Mouse (Mus musculus) kidney, embryonic 14.5 days (tissue): Measurements from ENCODE around the gene Aplnr. TPM values are rescaled to one million over a fixed set of nuclear protein-coding genes. Genes with fewer than 3 reads are reported as not detected.

Source experiments
- ATAC-seq: fragments of 200-750 bp; cut with Nextera tagmentation; 2 replicates; pipeline ENCODE4 v1.8.0; 2017; ENCODE audit warnings: moderate number of reproducible peaks, mild to moderate bottlenecking, moderate TSS enrichment, moderate library complexity; ENCODE audit not compliant: low FRiP score, low TSS enrichment
- H3K27ac ChIP-seq: fragments of 300-500 bp; sonication (generic); 2 replicates; pipeline ENCODE4 v1.5.1; 2014; ENCODE audit warnings: low read depth, mild to moderate bottlenecking, low read length, moderate library complexity, mixed read lengths
- H3K27me3 ChIP-seq: fragments of 300-500 bp; sonication (generic); 2 replicates; pipeline ENCODE4 v1.6.1; 2014; ENCODE audit warnings: mild to moderate bottlenecking, low read length; ENCODE audit not compliant: control insufficient read depth, insufficient read depth
- H3K36me3 ChIP-seq: fragments of 300-500 bp; sonication (generic); 2 replicates; pipeline ENCODE4 v1.6.1; 2014; ENCODE audit warnings: low read length, mixed read lengths; ENCODE audit not compliant: control insufficient read depth, insufficient read depth
- H3K4me1 ChIP-seq: fragments of 300-500 bp; sonication (generic); 2 replicates; pipeline ENCODE4 v1.6.1; 2014; ENCODE audit warnings: low read length, mixed read lengths; ENCODE audit not compliant: control insufficient read depth, insufficient read depth
- H3K4me2 ChIP-seq: fragments of 300-500 bp; sonication (generic); replicated peaks from 2 replicates; pipeline ENCODE4 v1.6.1; 2014; ENCODE audit warnings: low read depth, mild to moderate bottlenecking, low read length
- H3K4me3 ChIP-seq: fragments of 300-500 bp; sonication (generic); 2 replicates; pipeline ENCODE4 v1.5.1; 2014; ENCODE audit warnings: mild to moderate bottlenecking, low read length
- H3K9ac ChIP-seq: fragments of 300-500 bp; sonication (generic); 2 replicates; pipeline ENCODE4 v1.6.1; 2014; ENCODE audit warnings: low read depth, mild to moderate bottlenecking, low read length, moderate library complexity
- H3K9me3 ChIP-seq: fragments of 300-500 bp; sonication (generic); 2 replicates; pipeline ENCODE4 v1.6.1; 2016; ENCODE audit warnings: low read length; ENCODE audit not compliant: control insufficient read depth
- WGBS: fragments of 180-500 bp; shearing (Covaris S2); extraction: QIAGEN DNeasy Blood & Tissue Kit; methylation state at CpG from one replicate; pipeline ENCODE4 v1.1.7; 2014; 5-methylcytosine and 5-hydroxymethylcytosine counted together
- polyA plus RNA-seq: library from polyadenylated mRNA; unstranded; fragments of >200 nt; fragmentation: Nextera tagmentation; extraction: Ambion mirVana; gene quantifications from 2 replicates; pipeline ENCODE4 v1.2.1, GENCODE M21; 2014

The Aplnr gene
- polyA plus RNA-seq, 1 experiment from 2014 or later, result 67.7 TPM

GRCm38 (mm10) chr2:85131724-85132123, 4.3 kb upstream of the Aplnr start:
- no peak overlapping the region for H3K4me2 ChIP-seq
- no peak overlapping the region for H3K27ac ChIP-seq
- WGBS, result 18% methylated on average over 1 of the region's 1 CpGs
- peaks cover 2% of the 10 kb centered on the region; the same call in 1 of the 2 replicates for H3K27me3 ChIP-seq
- H3K4me1 ChIP-seq, result peaks cover 3% of the 10 kb centered on the region; the same call in 1 of the 2 replicates
- H3K9ac ChIP-seq, result no peak overlapping the region
- no peaks in the 10 kb centered on the region for H3K36me3 ChIP-seq
- ATAC-seq, result peak; percentile 50; the same call in 1 of the 2 replicates
- no peak overlapping the region for H3K4me3 ChIP-seq
- H3K9me3 ChIP-seq, result no peaks in the 10 kb centered on the region

DNA sequence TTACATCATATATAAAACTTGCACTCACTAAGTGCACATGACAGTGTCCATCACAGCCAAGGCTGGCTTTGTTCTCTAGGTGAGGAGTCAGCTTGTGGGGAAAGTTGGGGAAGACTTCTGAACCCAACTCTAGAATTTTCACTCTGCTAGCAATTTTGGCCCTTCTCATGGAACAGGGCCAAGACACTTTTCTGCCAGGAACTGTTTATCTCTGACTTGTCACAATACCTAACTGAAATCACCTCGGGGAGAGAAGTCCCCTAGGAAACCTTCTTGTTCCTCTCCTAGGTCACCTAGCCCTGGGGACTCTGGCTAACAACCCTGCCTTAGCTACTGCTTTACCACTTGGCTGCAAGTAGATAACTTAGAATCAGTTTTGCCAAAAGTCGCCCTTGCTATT, 3.8 kb upstream of the Aplnr start:
- Histone ChIP-seq H3K9me3 (no peaks in the 10 kb centered on the region), H3K36me3 (no peaks in the 10 kb centered on the region), H3K4me2 (no peak overlapping the region), H3K9ac (no peak overlapping the region), H3K27ac (0 out of 2 replicates have a peak overlapping the region, but pooled peaks have one; percentile 14), H3K27me3 (peaks cover 6% of the 10 kb centered on the region; the same call in 1 of the 2 replicates), H3K4me3 (no peak overlapping the region), H3K4me1 (peaks cover 3% of the 10 kb centered on the region; the same call in 1 of the 2 replicates)
- WGBS, result 41% methylated on average over 2 of the region's 2 CpGs
- ATAC-seq, result no peak

DNA sequence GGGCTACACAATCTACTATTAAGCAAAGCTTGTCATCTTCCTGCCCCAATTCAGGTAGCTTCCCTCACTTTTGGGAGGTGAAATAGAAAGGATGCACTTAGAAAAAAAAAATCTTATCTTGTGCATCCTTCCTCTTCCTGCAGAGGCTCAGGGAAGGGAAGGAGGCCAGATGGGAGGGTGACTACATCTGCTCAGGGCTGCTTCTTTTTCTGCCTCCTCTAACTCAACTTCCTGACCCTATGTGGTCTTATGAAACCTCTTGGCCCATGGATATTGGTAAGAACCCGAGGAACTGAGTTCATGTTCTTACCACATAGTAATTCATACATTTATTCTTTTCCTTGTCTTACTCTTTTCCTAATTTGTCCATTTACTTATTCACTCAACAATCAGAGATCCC, 926 bp upstream of the Aplnr start:
- no peak for ATAC-seq
- WGBS, result 35% methylated on average over 1 of the region's 1 CpGs
- Histone ChIP-seq H3K27me3 (peaks cover 6% of the 10 kb centered on the region; the same call in 1 of the 2 replicates), H3K4me1 (peaks cover 3% of the 10 kb centered on the region; the same call in 1 of the 2 replicates), H3K4me3 (no peak overlapping the region), H3K4me2 (no peak overlapping the region), H3K9me3 (no peaks in the 10 kb centered on the region), H3K36me3 (no peaks in the 10 kb centered on the region), H3K9ac (no peak overlapping the region), H3K27ac (no peak overlapping the region)

GRCm38 (mm10) chr2:85136831-85137520, 951 bp downstream of the Aplnr start:
- peak overlapping the region; percentile 25; the same call in 1 of the 2 replicates for H3K9ac ChIP-seq
- 88% methylated on average over 21 of the region's 21 CpGs for WGBS
- ATAC-seq, result peak; percentile 10; the same call in 1 of the 2 replicates
- H3K27ac ChIP-seq, result peak overlapping the region; percentile 42; the same call in 1 of the 2 replicates
- H3K27me3 ChIP-seq, result peaks cover 6% of the 10 kb centered on the region; the same call in 1 of the 2 replicates
- no peak overlapping the region for H3K4me2 ChIP-seq
- H3K36me3 ChIP-seq, result no peaks in the 10 kb centered on the region
- no peaks in the 10 kb centered on the region for H3K4me1 ChIP-seq
- H3K9me3 ChIP-seq, result no peaks in the 10 kb centered on the region
- H3K4me3 ChIP-seq, result peak overlapping the region; percentile 29

DNA sequence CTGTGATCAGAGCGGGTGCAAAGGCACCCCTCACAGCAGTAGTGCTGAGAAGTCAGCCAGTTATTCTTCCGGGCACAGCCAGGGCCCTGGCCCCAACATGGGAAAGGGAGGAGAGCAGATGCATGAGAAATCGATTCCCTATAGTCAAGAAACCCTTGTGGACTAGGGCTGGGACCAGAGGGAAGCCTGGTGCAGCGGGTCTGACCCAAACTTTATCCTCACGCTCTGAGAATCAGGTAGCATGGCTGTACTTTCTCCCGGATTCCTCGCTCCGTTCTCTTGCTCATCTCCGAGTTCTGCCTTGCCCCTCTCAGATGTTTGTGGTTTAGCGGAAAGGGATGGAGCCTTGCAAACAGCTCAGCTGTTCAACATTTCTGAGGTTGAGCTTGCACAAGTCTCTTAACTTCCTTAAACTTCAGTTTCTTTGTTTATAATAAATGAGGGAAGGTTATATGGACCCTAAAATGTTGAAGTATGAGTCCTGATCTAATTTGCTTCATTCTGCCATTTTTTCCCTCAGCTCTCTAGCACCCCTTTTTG, 1.6 kb downstream of the Aplnr start:
- Histone ChIP-seq H3K36me3 (no peaks in the 10 kb centered on the region), H3K4me1 (no peaks in the 10 kb centered on the region), H3K9ac (peak overlapping the region; percentile 25; the same call in 1 of the 2 replicates), H3K27ac (peak overlapping the region; percentile 42; the same call in 1 of the 2 replicates), H3K27me3 (peaks cover 6% of the 10 kb centered on the region; the same call in 1 of the 2 replicates), H3K4me2 (no peak overlapping the region), H3K4me3 (peak overlapping the region; percentile 29), H3K9me3 (no peaks in the 10 kb centered on the region)
- ATAC-seq, result no peak
- 58% methylated on average over 10 of the region's 10 CpGs for WGBS

DNA sequence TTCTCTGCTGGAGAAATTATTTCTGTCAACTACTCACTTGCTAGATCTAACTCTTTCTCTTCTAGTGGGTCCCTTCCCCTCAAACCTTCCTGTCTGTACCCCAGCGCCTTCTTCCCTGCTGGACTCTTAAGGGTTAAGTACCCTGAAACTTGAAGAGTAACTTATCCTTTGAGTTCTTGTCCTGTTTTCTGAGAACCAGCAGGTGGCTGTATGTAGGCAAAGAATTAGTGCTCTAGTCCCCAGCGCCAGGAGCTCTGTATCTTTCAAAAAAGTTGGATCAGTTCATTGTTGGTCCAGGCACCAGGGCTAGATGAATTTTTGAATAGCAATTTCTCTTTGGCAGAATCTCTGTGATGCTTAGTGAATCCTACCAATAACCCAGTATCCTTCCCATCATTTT, 2.1 kb downstream of the Aplnr start:
- ATAC-seq, result no peak
- peaks cover 6% of the 10 kb centered on the region; the same call in 1 of the 2 replicates for H3K27me3 ChIP-seq
- no peaks in the 10 kb centered on the region for H3K9me3 ChIP-seq
- no peaks in the 10 kb centered on the region for H3K4me1 ChIP-seq
- peak overlapping the region; percentile 25; the same call in 1 of the 2 replicates for H3K9ac ChIP-seq
- H3K27ac ChIP-seq, result no peak overlapping the region
- 35% methylated on average over 2 of the region's 2 CpGs for WGBS
- H3K4me3 ChIP-seq, result peak overlapping the region; percentile 29
- H3K4me2 ChIP-seq, result no peak overlapping the region
- H3K36me3 ChIP-seq, result no peaks in the 10 kb centered on the region

DNA sequence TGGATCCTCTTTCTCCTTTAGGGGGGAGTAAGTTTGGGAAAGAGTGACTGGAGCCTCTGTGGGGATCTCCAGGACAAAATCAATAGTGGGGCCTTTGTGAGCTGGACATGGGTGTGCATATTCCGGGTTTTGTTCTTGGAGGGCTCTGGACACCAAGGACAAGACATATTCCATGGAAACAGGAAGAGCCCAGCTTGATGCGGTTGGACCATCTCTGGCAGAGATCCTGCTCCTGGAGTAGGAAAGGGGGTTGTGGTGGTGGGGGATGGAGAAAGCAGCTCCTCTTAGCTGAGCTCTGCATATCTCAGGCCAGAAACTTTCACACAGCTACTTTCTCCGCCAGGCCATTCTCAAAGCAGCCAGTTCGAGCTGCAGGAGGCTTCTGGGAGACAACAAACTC, 3.4 kb downstream of the Aplnr start:
- H3K27me3 ChIP-seq, result peaks cover 6% of the 10 kb centered on the region; the same call in 1 of the 2 replicates
- no peaks in the 10 kb centered on the region for H3K4me1 ChIP-seq
- peak overlapping the region; percentile 29 for H3K4me3 ChIP-seq
- H3K36me3 ChIP-seq, result no peaks in the 10 kb centered on the region
- WGBS, result 75% methylated on average over 4 of the region's 4 CpGs
- H3K4me2 ChIP-seq, result peak overlapping the region; percentile 17; the same call in 1 of the 2 replicates
- no peak overlapping the region for H3K27ac ChIP-seq
- H3K9me3 ChIP-seq, result no peaks in the 10 kb centered on the region
- ATAC-seq, result no peak
- peak overlapping the region; percentile 28; the same call in 1 of the 2 replicates for H3K9ac ChIP-seq

DNA sequence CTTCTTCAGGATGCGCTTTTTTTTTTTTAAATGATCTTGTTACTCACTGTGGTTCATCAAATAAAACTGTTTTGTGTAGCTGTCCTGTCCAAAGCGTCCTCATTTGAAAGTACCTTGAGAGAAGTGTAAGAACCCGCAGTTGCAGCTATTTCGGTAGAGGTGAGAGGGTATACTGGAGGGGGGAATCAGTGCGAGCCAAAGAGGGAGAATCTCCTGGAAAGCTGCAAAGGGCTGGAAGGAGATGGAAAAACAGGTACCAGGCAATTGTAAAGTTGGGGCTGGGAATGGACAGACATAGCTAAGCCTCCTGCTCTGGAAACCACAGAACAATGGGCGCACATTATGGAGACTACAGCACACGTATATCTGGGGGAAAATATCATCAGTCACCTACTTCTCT, 3.8 kb downstream of the Aplnr start:
- ATAC-seq, result no peak
- H3K36me3 ChIP-seq, result no peaks in the 10 kb centered on the region
- no peak overlapping the region for H3K27ac ChIP-seq
- peaks cover 6% of the 10 kb centered on the region; the same call in 1 of the 2 replicates for H3K27me3 ChIP-seq
- peak overlapping the region; percentile 17; the same call in 1 of the 2 replicates for H3K4me2 ChIP-seq
- H3K4me3 ChIP-seq, result peak overlapping the region; percentile 29; the same call in 1 of the 2 replicates
- WGBS, result 72% methylated on average over 7 of the region's 7 CpGs
- H3K9me3 ChIP-seq, result no peaks in the 10 kb centered on the region
- H3K9ac ChIP-seq, result peak overlapping the region; percentile 4; the same call in 1 of the 2 replicates
- H3K4me1 ChIP-seq, result no peaks in the 10 kb centered on the region

- H3K9me3 ChIP-seq, result no peaks in the 10 kb centered on the region
- H3K4me2 ChIP-seq, result no peak overlapping the region
- H3K4me3 ChIP-seq, result no peak overlapping the region
These were observed 4.8 kb downstream of the Aplnr start for GRCm38 (mm10) chr2:85140833-85141232.

More at GRCm38 (mm10) chr2:85140833-85141232, 4.8 kb downstream of the Aplnr start:
- H3K27ac ChIP-seq, result no peak overlapping the region
- no peak overlapping the region for H3K9ac ChIP-seq
- no peaks in the 10 kb centered on the region for H3K4me1 ChIP-seq
- H3K27me3 ChIP-seq, result peaks cover 6% of the 10 kb centered on the region; the same call in 1 of the 2 replicates
- no peak for ATAC-seq
- H3K36me3 ChIP-seq, result no peaks in the 10 kb centered on the region
